Mouse (Mus musculus): Measurements from ENCODE around the gene Zbtb16. TPM values are rescaled to one million over a fixed set of nuclear protein-coding genes. Genes with fewer than 3 reads are reported as not detected.

Zbtb16 gene
- polyA plus RNA-seq, 1 experiment: 3.0 TPM

DNA sequence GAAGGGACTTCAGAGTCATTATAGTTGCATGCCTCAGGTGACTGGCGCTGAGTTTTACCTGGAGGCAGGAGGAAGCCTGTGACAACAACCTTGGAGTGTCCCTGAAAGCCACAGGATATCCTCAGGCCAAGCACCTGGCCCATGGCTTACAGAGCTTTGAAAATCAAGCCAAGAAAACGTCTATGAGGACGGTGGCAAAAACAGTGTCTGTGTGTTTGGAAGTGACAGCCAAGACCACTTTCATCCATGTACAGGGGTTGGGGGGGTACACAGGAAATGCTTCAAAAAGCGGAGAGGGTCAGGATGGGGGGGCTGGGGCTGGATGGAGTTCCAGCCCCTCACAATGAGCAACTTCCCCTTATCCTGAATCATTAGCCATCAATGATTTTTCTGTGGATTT is 116.4 kb downstream of the Zbtb16 start:
- DNase-seq: no peak
- no peak overlapping the region for H3K27ac ChIP-seq (ENCODE audit: insufficient read depth, low read depth, low read length)
- 73% methylated on average over 4 of the region's 4 CpGs for WGBS

DNA sequence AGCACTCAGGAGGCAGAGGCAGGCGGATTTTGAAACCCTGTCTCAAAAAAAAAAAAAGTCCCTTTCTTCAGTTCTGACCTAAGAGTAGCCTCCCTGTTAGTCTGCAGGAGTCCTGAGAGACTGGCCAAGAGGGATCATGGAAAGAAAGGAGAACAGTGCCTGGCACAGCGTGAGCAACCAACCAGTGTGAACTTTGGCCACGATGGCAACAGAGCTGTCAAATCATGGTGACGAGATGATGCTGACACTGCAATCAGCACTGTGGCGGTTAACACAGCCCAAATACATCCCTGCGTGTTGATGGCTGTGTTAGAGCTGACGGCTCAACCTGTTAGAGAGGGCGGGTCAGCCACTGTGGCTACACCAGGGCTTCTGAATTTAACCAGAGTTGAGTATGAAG is 119.5 kb downstream of the Zbtb16 start:
- H3K4me1 ChIP-seq (ENCODE audit: control insufficient read depth, insufficient read depth, low read length): no peaks in the 10 kb centered on the region; the same call in 1 of the 2 replicates
- no peaks in the 10 kb centered on the region for H3K27me3 ChIP-seq (replicated peaks; ENCODE audit: control insufficient read depth, insufficient read depth, low read length)
- H3K4me3 ChIP-seq (ENCODE audit: insufficient read depth, low read depth, low read length): no peak overlapping the region
- no peak for TF ChIP-seq CTCF (conservative IDR thresholded peaks at IDR 0.05; ENCODE audit: insufficient read depth, insufficient read length, low read depth, low read length)
- no peak for TF ChIP-seq POLR2A (IDR thresholded peaks at IDR 0.05; ENCODE audit: low read depth, low read length)
- DNase-seq: peak; percentile 58
- 77% methylated on average over 8 of the region's 8 CpGs for WGBS
- no peak overlapping the region for H3K27ac ChIP-seq (ENCODE audit: insufficient read depth, low read depth, low read length)
- no peaks in the 10 kb centered on the region; the same call in 1 of the 2 replicates for H3K36me3 ChIP-seq (ENCODE audit: control insufficient read depth, insufficient read depth, low read length)

More for the DNA sequence above, 116.4 kb downstream of the Zbtb16 start:
- H3K36me3 ChIP-seq (ENCODE audit: control insufficient read depth, insufficient read depth, low read length): no peaks in the 10 kb centered on the region; the same call in 1 of the 2 replicates
- TF ChIP-seq POLR2A (IDR thresholded peaks at IDR 0.05; ENCODE audit: low read depth, low read length) (no peak), CTCF (conservative IDR thresholded peaks at IDR 0.05; ENCODE audit: insufficient read depth, insufficient read length, low read depth, low read length) (no peak)
- H3K4me3 ChIP-seq (ENCODE audit: insufficient read depth, low read depth, low read length): no peak overlapping the region
- no peaks in the 10 kb centered on the region for H3K27me3 ChIP-seq (replicated peaks; ENCODE audit: control insufficient read depth, insufficient read depth, low read length)
- peaks cover 15% of the 10 kb centered on the region for H3K4me1 ChIP-seq (ENCODE audit: control insufficient read depth, insufficient read depth, low read length)

DNA sequence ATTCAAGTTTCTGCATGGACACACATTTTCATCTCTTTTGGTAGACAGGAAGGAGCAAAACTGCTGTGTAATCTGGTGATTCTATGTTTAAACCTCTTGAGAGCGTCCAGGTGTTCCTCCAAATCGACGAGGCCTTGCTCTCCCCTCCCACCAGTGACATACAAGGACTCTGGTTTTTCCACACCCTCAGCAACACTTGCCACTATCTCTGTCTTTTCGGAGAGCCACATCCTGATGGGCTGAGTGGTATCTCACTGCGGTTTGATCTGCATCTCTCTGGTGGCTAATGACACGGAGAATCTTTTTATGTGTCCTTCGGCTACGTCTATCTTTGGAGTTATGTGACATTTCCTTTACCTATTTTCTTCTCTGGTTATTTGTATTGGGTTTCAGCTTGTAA is 121.0 kb downstream of the Zbtb16 start:
- WGBS: 95% methylated on average over 8 of the region's 8 CpGs
- no peak overlapping the region for H3K27ac ChIP-seq (ENCODE audit: insufficient read depth, low read depth, low read length)
- no peaks in the 10 kb centered on the region; the same call in 1 of the 2 replicates for H3K4me1 ChIP-seq (ENCODE audit: control insufficient read depth, insufficient read depth, low read length)
- no peaks in the 10 kb centered on the region; the same call in 1 of the 2 replicates for H3K36me3 ChIP-seq (ENCODE audit: control insufficient read depth, insufficient read depth, low read length)
- H3K4me3 ChIP-seq (ENCODE audit: insufficient read depth, low read depth, low read length): no peak overlapping the region
- TF ChIP-seq CTCF (conservative IDR thresholded peaks at IDR 0.05; ENCODE audit: insufficient read depth, insufficient read length, low read depth, low read length) (no peak), POLR2A (IDR thresholded peaks at IDR 0.05; ENCODE audit: low read depth, low read length) (no peak)
- no peak for DNase-seq
- no peaks in the 10 kb centered on the region for H3K27me3 ChIP-seq (replicated peaks; ENCODE audit: control insufficient read depth, insufficient read depth, low read length)

DNA sequence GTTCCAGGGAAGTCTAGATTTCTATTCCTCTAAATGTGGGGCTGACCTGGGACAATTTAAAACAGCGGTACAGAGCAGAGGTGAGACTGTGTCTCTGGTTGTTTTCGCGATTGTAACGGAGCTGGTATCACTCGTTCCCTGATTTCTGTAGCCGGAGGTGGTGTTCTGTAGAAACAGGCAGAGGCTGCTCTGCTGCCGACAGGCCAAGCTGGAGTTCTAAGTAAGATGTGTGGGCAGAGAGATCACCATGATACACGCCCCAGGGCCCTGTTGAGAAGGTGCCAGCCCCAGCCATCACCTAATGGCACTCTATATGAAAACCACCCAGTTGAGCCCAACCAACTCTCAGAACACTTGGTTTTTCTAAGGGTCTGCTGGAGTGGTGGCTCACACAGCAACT is 122.2 kb downstream of the Zbtb16 start:
- no peaks in the 10 kb centered on the region; the same call in 1 of the 2 replicates for H3K4me1 ChIP-seq (ENCODE audit: control insufficient read depth, insufficient read depth, low read length)
- H3K4me3 ChIP-seq (ENCODE audit: insufficient read depth, low read depth, low read length): no peak overlapping the region
- no peak for TF ChIP-seq CTCF (conservative IDR thresholded peaks at IDR 0.05; ENCODE audit: insufficient read depth, insufficient read length, low read depth, low read length)
- no peak for TF ChIP-seq POLR2A (IDR thresholded peaks at IDR 0.05; ENCODE audit: low read depth, low read length)
- DNase-seq: no peak
- H3K36me3 ChIP-seq (ENCODE audit: control insufficient read depth, insufficient read depth, low read length): no peaks in the 10 kb centered on the region; the same call in 1 of the 2 replicates
- 97% methylated on average over 8 of the region's 8 CpGs for WGBS
- no peak overlapping the region for H3K27ac ChIP-seq (ENCODE audit: insufficient read depth, low read depth, low read length)
- H3K27me3 ChIP-seq (replicated peaks; ENCODE audit: control insufficient read depth, insufficient read depth, low read length): no peaks in the 10 kb centered on the region

DNA sequence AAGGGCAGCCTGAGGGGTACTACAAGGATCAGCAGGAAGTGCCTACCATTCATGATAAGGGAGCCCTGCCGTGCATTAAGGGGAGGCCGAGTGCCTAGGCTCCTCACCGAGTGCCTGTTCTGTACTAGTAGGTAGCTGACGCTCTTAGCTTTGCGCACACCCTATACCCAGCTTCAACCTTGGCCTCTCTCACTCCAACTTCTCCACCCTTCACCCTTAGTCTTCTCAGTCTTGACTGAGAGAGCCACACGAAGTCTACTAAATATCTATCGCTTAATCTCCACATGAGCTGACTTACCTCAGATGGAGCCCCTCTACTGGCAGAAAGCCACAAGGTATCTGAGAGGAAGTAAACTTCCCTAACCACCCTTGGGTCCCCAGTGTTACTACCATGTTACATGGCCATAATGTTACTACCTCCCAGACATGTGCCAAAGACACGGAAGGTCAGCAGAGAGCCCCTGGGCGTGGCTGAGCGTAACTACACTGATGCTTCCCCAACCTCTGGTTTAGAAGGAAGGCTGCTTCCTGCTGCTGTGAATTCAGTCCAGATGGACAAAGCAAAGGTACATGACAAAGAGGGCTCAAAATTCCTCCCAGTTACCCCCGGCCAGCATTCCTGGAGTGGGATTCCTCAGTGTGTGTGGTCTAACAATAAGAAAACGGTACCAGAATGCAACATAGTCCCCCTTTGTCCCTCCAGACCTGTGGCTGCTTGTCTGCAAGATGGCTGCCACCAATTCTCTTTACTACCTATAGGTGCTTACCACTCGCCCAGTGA is 122.8 kb downstream of the Zbtb16 start:
- no peak for DNase-seq
- Histone ChIP-seq H3K36me3 (ENCODE audit: control insufficient read depth, insufficient read depth, low read length) (no peaks in the 10 kb centered on the region; the same call in 1 of the 2 replicates), H3K4me1 (ENCODE audit: control insufficient read depth, insufficient read depth, low read length) (no peaks in the 10 kb centered on the region; the same call in 1 of the 2 replicates), H3K27ac (ENCODE audit: insufficient read depth, low read depth, low read length) (no peak overlapping the region), H3K27me3 (replicated peaks; ENCODE audit: control insufficient read depth, insufficient read depth, low read length) (no peaks in the 10 kb centered on the region), H3K4me3 (ENCODE audit: insufficient read depth, low read depth, low read length) (no peak overlapping the region)
- TF ChIP-seq CTCF (conservative IDR thresholded peaks at IDR 0.05; ENCODE audit: insufficient read depth, insufficient read length, low read depth, low read length): no peak
- no peak for TF ChIP-seq POLR2A (IDR thresholded peaks at IDR 0.05; ENCODE audit: low read depth, low read length)
- 96% methylated on average over 13 of the region's 13 CpGs for WGBS

DNA sequence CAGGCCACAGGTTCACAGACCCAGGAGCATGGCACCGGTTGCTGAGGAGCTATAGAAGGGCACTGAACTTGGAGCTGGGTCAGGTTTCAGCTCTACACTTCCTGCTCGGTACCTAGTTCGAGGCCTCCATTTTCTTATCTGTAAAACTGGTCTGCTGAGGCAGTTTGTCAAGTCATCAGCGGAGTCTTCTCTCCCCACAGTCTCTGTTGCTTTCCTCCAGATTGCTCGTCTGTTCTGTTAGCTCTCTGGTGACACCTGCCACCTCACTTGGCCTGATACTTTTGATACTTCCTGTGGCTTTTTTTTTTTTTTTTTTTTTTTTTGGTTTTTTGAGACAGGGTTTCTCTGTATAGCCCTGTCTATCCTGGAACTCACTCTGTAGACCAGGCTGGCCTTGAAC is 124.2 kb downstream of the Zbtb16 start:
- no peak overlapping the region for H3K27ac ChIP-seq (ENCODE audit: insufficient read depth, low read depth, low read length)
- H3K4me1 ChIP-seq (ENCODE audit: control insufficient read depth, insufficient read depth, low read length): peaks cover 7% of the 10 kb centered on the region; the same call in 1 of the 2 replicates
- TF ChIP-seq CTCF (conservative IDR thresholded peaks at IDR 0.05; ENCODE audit: insufficient read depth, insufficient read length, low read depth, low read length): no peak
- no peak for DNase-seq
- H3K4me3 ChIP-seq (ENCODE audit: insufficient read depth, low read depth, low read length): no peak overlapping the region
- no peaks in the 10 kb centered on the region; the same call in 1 of the 2 replicates for H3K36me3 ChIP-seq (ENCODE audit: control insufficient read depth, insufficient read depth, low read length)
- WGBS: 82% methylated on average over 5 of the region's 5 CpGs
- no peaks in the 10 kb centered on the region for H3K27me3 ChIP-seq (replicated peaks; ENCODE audit: control insufficient read depth, insufficient read depth, low read length)

DNA sequence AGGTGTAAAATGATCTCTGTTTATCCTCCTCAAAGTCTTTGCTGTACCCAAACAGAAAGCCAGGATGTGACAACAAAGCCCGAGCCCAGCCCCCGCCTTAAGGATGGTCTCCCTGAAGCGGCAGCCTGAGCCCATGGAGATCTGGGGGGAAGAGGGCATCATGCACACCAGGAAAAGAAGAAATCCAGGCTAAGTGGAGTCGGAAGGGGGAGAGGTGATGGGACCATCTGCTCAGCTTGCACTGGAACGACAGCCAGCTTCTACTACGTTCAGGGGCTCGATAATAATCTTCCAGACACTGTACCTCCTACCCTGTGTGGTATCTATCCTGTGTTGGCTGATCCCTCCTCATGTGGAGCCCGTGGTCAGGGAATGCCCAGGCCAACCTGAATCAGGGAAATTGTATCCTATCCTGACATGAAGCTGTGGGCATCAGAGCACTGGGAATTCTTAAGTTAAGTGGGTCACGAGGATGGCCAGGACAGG is 124.7 kb downstream of the Zbtb16 start:
- Histone ChIP-seq H3K4me1 (ENCODE audit: control insufficient read depth, insufficient read depth, low read length) (peaks cover 7% of the 10 kb centered on the region; the same call in 1 of the 2 replicates), H3K4me3 (ENCODE audit: insufficient read depth, low read depth, low read length) (no peak overlapping the region), H3K36me3 (ENCODE audit: control insufficient read depth, insufficient read depth, low read length) (no peaks in the 10 kb centered on the region; the same call in 1 of the 2 replicates), H3K27ac (ENCODE audit: insufficient read depth, low read depth, low read length) (no peak overlapping the region), H3K27me3 (replicated peaks; ENCODE audit: control insufficient read depth, insufficient read depth, low read length) (no peaks in the 10 kb centered on the region)
- no peak for DNase-seq
- WGBS: 61% methylated on average over 9 of the region's 9 CpGs
- TF ChIP-seq CTCF (conservative IDR thresholded peaks at IDR 0.05; ENCODE audit: insufficient read depth, insufficient read length, low read depth, low read length) (no peak), POLR2A (IDR thresholded peaks at IDR 0.05; ENCODE audit: low read depth, low read length) (no peak)

Measured in kidney, adult 2 months (tissue).